Mouse (Mus musculus) myocyte (in vitro differentiated cells): Measurements from ENCODE around the gene Rpl22.

ENCODE experiments used
- MAX ChIP-seq: IDR thresholded peaks from one replicate; pipeline ENCODE4 v1.6.1; 2011; ENCODE audit warnings: low read depth, mild to moderate bottlenecking, control low read depth
- POLR2A ChIP-seq: IDR thresholded peaks from one replicate; pipeline ENCODE4 v1.6.1; 2011; ENCODE audit warnings: low read depth, mild to moderate bottlenecking, control low read depth, moderate library complexity; ENCODE audit not compliant: insufficient read length
- USF1 ChIP-seq: IDR thresholded peaks from one replicate; pipeline ENCODE4 v1.6.1; 2011; ENCODE audit warnings: low read depth, mild to moderate bottlenecking, control low read depth, moderate library complexity

DNA sequence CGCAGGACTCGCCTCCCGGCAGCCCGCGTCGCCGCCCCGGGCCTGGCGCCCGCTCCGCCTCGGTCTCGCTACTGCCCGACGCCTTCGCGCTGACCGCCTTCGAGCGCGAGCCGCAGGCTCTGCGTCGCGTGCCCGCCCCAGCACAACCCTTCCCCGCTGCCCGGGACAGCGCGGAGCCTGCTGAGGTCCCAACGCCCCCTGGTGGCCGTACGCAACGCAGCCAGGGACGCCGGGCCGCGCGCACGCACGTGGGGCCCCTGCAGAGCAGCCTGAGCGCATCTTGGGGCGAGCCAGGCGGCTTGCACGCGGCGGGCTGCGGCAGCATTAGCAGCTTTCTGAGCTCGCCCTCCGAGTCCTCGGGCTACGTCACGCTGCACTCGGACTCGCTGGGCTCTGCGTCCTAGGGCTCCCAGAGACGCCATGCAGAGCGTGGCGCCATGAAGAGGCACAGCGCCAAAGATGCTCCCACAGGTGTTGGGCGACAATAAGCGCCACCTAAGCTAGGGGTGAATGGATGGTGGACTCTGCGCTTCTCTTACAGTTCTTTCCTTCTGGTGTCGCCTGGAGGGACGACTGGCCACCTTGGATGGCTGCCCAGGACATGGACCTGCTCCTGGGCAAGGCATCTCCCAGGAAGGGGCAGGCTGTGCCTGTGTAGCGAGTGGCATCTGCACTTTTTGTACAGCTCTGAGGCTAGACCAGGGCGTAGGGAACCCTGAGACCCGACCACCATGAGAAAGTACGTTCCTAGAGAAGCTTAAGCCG lies 42.2 kb upstream of the Rpl22 start:
- no peak for TF ChIP-seq POLR2A
- TF ChIP-seq USF1, result no peak
- TF ChIP-seq MAX, result no peak
